20 mouse cellular contexts compared by ENCODE assay signal in the genomic region with DNA sequence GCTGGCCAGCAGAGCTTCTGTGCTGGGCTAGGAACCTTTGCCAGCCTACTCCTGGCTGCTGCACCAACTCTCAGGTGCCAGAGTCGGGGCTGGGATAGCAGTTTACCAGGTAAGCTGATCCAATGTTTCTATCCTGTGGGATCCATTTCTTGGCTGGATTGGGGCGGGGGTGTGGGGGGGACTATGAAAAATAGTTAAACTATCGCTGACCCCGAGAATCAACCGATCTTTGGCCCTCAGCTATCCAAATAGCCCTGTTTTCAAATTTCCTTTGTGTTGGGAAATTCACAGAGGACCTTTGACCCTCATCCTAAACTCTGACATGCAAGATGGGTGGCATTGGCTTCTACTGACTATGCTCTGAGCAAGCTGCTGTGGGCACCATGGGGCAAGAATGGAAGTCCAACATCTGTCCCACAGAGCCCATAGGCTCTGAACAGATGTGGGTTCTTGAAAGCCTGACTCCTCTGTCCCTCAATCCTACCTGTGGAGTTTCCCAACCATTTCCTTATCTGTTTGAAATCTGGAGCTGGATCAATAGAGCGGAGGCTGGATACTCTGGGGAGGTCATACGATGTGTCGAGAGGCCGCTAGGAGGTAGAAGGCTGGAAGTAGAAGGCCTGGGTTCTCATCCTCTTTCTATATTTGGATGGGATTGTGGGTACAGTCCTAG. TPM values are rescaled to one million over a fixed set of nuclear protein-coding genes. Genes with fewer than 3 reads are reported as not detected.
"Had no signal": no experiment of that assay in that cellular context is flagged by ENCODE, and none has a peak within 500 bp of the region (broad histone marks: within the 10 kb centered on the region; RNA-seq: fewer than 3 reads in every experiment).

No protein-coding gene starts in this region.

- H3K36me3 ChIP-seq: intestine, embryonic 15.5 days; kidney, embryonic 15.5 days; limb, embryonic 12.5 days; limb, embryonic 15.5 days; midbrain, embryonic 12.5 days; midbrain, embryonic 15.5 days; neural tube, embryonic 12.5 days; neural tube, embryonic 15.5 days; stomach, embryonic 15.5 days had no signal

- H3K9me3 ChIP-seq: intestine, embryonic 15.5 days; kidney, embryonic 15.5 days; limb, embryonic 12.5 days; limb, embryonic 15.5 days; midbrain, embryonic 12.5 days; midbrain, embryonic 15.5 days; neural tube, embryonic 12.5 days; neural tube, embryonic 15.5 days; stomach, embryonic 15.5 days had no signal

- H3K4me3 ChIP-seq: intestine, embryonic 15.5 days; kidney, embryonic 15.5 days; limb, embryonic 12.5 days; limb, embryonic 15.5 days; midbrain, embryonic 12.5 days; midbrain, embryonic 15.5 days; neural tube, embryonic 12.5 days; neural tube, embryonic 15.5 days; stomach, embryonic 15.5 days had no signal

- H3K4me2 ChIP-seq: intestine, embryonic 15.5 days; kidney, embryonic 15.5 days; limb, embryonic 12.5 days; limb, embryonic 15.5 days; midbrain, embryonic 12.5 days; midbrain, embryonic 15.5 days; neural tube, embryonic 12.5 days; neural tube, embryonic 15.5 days; stomach, embryonic 15.5 days had no signal

- H3K9ac ChIP-seq: intestine, embryonic 15.5 days; kidney, embryonic 15.5 days; limb, embryonic 12.5 days; limb, embryonic 15.5 days; midbrain, embryonic 12.5 days; midbrain, embryonic 15.5 days; neural tube, embryonic 12.5 days; neural tube, embryonic 15.5 days; stomach, embryonic 15.5 days had no signal

- DNase-seq: kidney, adult 11 months; kidney, adult 8-10 months; left cerebral cortex, postnatal 4 days; lung, adult 2 months; lung, postnatal 14 days; lung, postnatal 4 days; retina, postnatal 1 day; spleen, adult 18-20 months; thymus, adult 2 months; thymus, postnatal 14 days; thymus, postnatal 4 days had no signal

- H3K27ac ChIP-seq: intestine, embryonic 15.5 days; limb, embryonic 12.5 days; limb, embryonic 15.5 days; midbrain, embryonic 12.5 days; midbrain, embryonic 15.5 days; neural tube, embryonic 12.5 days; neural tube, embryonic 15.5 days; stomach, embryonic 15.5 days had no signal

- ATAC-seq: intestine, embryonic 15.5 days; midbrain, embryonic 15.5 days had no signal

RNA-seq across cellular contexts. Expression of gene Lbhd2, which starts 34.2 kb away (rescaled TPM):
- polyA plus RNA-seq: lung, adult 2 months had no signal
